Mouse (Mus musculus): ENCODE measurements at regions not wholly inside any gene's neighbourhood (a gene's known extent, or its start where the extent isn't known, plus 50 kb on each side); places are given as distances from the start of the nearest gene placed in this dataset.
"Not testable (repeated sequence)": the region's sequence is repeated elsewhere in the genome, so short reads cannot be mapped to it uniquely, and the experiment has no call there.

- ATAC-seq (no peak), DNase-seq (ENCODE audit: low spot score) (no peak)
- H3K27ac ChIP-seq (ENCODE audit: low read depth, low read length), result no peak overlapping the region
- H3K4me1 ChIP-seq (ENCODE audit: control insufficient read depth, insufficient read depth, low read length), result no peaks in the 10 kb centered on the region
- no peak overlapping the region for H3K9ac ChIP-seq (ENCODE audit: low read length)
- no peak overlapping the region for H3K4me3 ChIP-seq (ENCODE audit: low read depth, low read length)
- WGBS, result 38% methylated on average over 2 of the region's 2 CpGs
- no peaks in the 10 kb centered on the region for H3K27me3 ChIP-seq (replicated peaks; ENCODE audit: control insufficient read depth, insufficient read depth, low read length)
- H3K9me3 ChIP-seq (replicated peaks; ENCODE audit: control insufficient read depth, low read length), result no peaks in the 10 kb centered on the region
- H3K36me3 ChIP-seq (ENCODE audit: control insufficient read depth, insufficient read depth, low read length), result no peaks in the 10 kb centered on the region
- H3K4me2 ChIP-seq (ENCODE audit: low read length), result no peak overlapping the region
These were observed 140.8 kb downstream of the Fam174a start for GRCm38 (mm10) chr1:95454246-95454645.

- no peak overlapping the region for H3K27ac ChIP-seq (ENCODE audit: low read depth, low read length)
- H3K4me2 ChIP-seq (ENCODE audit: low read length), result no peak overlapping the region
- ATAC-seq (no peak), DNase-seq (ENCODE audit: low spot score) (no peak)
- H3K4me1 ChIP-seq (ENCODE audit: control insufficient read depth, insufficient read depth, low read length), result no peaks in the 10 kb centered on the region
- H3K4me3 ChIP-seq (ENCODE audit: low read depth, low read length), result no peak overlapping the region
- no peaks in the 10 kb centered on the region for H3K36me3 ChIP-seq (ENCODE audit: control insufficient read depth, insufficient read depth, low read length)
- H3K9me3 ChIP-seq (replicated peaks; ENCODE audit: control insufficient read depth, low read length), result no peaks in the 10 kb centered on the region
- no peaks in the 10 kb centered on the region for H3K27me3 ChIP-seq (replicated peaks; ENCODE audit: control insufficient read depth, insufficient read depth, low read length)
- WGBS, result 91% methylated on average over 1 of the region's 1 CpGs
- H3K9ac ChIP-seq (ENCODE audit: low read length), result no peak overlapping the region
These were observed 145.9 kb downstream of the Fam174a start for GRCm38 (mm10) chr1:95459355-95459754.

DNA sequence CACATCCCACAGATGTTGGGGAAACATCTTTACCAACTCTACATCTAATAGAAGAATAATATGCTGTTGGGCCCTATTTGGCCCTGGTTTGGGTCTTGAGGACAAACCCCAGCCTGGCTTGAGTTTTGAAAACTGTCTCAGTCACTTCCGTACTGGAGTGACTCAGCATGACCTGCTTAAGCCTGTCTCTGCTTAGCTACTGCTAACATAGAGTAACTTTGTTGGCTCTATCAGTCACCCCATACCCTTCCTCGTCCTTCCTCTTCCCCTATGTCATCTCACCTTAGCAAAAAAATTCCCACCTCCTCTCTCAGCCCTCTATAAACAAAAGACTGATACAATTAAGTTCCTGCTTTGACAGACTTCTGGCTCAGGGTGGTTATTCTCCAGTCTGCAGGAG is 154.7 kb downstream of the Fam174a start:
- ATAC-seq, result no peak
- DNase-seq (ENCODE audit: low spot score), result no peak

GRCm38 (mm10) chr1:95468772-95469171 is 155.3 kb downstream of the Fam174a start:
- no peak for ATAC-seq
- no peaks in the 10 kb centered on the region for H3K9me3 ChIP-seq (replicated peaks; ENCODE audit: control insufficient read depth, low read length)
- H3K9ac ChIP-seq (ENCODE audit: low read length), result no peak overlapping the region
- H3K27me3 ChIP-seq (replicated peaks; ENCODE audit: control insufficient read depth, insufficient read depth, low read length), result no peaks in the 10 kb centered on the region
- H3K4me2 ChIP-seq (ENCODE audit: low read length), result no peak overlapping the region
- no peaks in the 10 kb centered on the region for H3K36me3 ChIP-seq (ENCODE audit: control insufficient read depth, insufficient read depth, low read length)
- DNase-seq (ENCODE audit: low spot score), result no peak
- H3K27ac ChIP-seq (ENCODE audit: low read depth, low read length), result no peak overlapping the region
- H3K4me1 ChIP-seq (ENCODE audit: control insufficient read depth, insufficient read depth, low read length), result no peaks in the 10 kb centered on the region
- 89% methylated on average over 2 of the region's 2 CpGs for WGBS
- H3K4me3 ChIP-seq (ENCODE audit: low read depth, low read length), result no peak overlapping the region

More for the DNA sequence above, 154.7 kb downstream of the Fam174a start:
- Histone ChIP-seq H3K27me3 (replicated peaks; ENCODE audit: control insufficient read depth, insufficient read depth, low read length) (no peaks in the 10 kb centered on the region), H3K27ac (ENCODE audit: low read depth, low read length) (no peak overlapping the region), H3K4me2 (ENCODE audit: low read length) (no peak overlapping the region), H3K36me3 (ENCODE audit: control insufficient read depth, insufficient read depth, low read length) (no peaks in the 10 kb centered on the region), H3K4me1 (ENCODE audit: control insufficient read depth, insufficient read depth, low read length) (no peaks in the 10 kb centered on the region), H3K4me3 (ENCODE audit: low read depth, low read length) (no peak overlapping the region), H3K9ac (ENCODE audit: low read length) (no peak overlapping the region), H3K9me3 (replicated peaks; ENCODE audit: control insufficient read depth, low read length) (no peaks in the 10 kb centered on the region)
- 80% methylated on average over 2 of the region's 2 CpGs for WGBS

GRCm38 (mm10) chr1:95470491-95470890 is 157.1 kb downstream of the Fam174a start:
- DNase-seq (ENCODE audit: low spot score) (no peak), ATAC-seq (no peak)
- WGBS, result 87% methylated on average over 1 of the region's 1 CpGs
- Histone ChIP-seq H3K27ac (ENCODE audit: low read depth, low read length) (no peak overlapping the region), H3K9ac (ENCODE audit: low read length) (no peak overlapping the region), H3K4me1 (ENCODE audit: control insufficient read depth, insufficient read depth, low read length) (no peaks in the 10 kb centered on the region), H3K4me3 (ENCODE audit: low read depth, low read length) (no peak overlapping the region), H3K4me2 (ENCODE audit: low read length) (no peak overlapping the region), H3K9me3 (replicated peaks; ENCODE audit: control insufficient read depth, low read length) (no peaks in the 10 kb centered on the region), H3K27me3 (replicated peaks; ENCODE audit: control insufficient read depth, insufficient read depth, low read length) (no peaks in the 10 kb centered on the region), H3K36me3 (ENCODE audit: control insufficient read depth, insufficient read depth, low read length) (no peaks in the 10 kb centered on the region)

DNA sequence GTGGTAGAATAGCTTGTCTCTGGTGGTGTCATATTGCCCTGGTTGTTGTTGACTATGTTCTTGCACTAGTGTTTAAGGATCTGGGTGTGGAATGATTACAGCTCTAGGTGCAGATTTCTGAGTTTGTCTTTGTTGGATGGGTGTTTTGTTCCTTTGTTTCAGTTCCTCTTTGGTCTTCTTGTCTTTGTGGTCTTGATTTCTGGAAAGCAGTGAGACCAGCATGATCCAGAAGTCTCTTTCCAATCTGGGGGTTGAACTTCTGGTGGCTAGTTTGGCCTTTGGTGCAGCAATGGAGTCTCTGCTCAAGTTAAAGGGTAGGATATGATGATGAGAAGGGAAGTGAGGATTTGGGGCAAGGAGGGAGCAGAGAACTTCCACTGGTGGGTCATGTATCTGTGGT is 174.4 kb downstream of the St8sia4 start:
- no peak for ATAC-seq
- no peak overlapping the region for H3K9ac ChIP-seq (ENCODE audit: low read length)

GRCm38 (mm10) chr1:95500671-95501070 is 166.7 kb downstream of the St8sia4 start:
- H3K9ac ChIP-seq (ENCODE audit: low read length); H3K27me3 ChIP-seq (replicated peaks; ENCODE audit: control insufficient read depth, insufficient read depth, low read length); ATAC-seq; DNase-seq (ENCODE audit: low spot score); H3K27ac ChIP-seq (ENCODE audit: low read depth, low read length); H3K4me3 ChIP-seq (ENCODE audit: low read depth, low read length); H3K36me3 ChIP-seq (ENCODE audit: control insufficient read depth, insufficient read depth, low read length); H3K4me2 ChIP-seq (ENCODE audit: low read length); H3K9me3 ChIP-seq (replicated peaks; ENCODE audit: control insufficient read depth, low read length); H3K4me1 ChIP-seq (ENCODE audit: control insufficient read depth, insufficient read depth, low read length): not testable (repeated sequence)

More for the DNA sequence above, 174.4 kb downstream of the St8sia4 start:
- Histone ChIP-seq H3K36me3 (ENCODE audit: control insufficient read depth, insufficient read depth, low read length) (no peaks in the 10 kb centered on the region), H3K9me3 (replicated peaks; ENCODE audit: control insufficient read depth, low read length) (no peaks in the 10 kb centered on the region), H3K27me3 (replicated peaks; ENCODE audit: control insufficient read depth, insufficient read depth, low read length) (no peaks in the 10 kb centered on the region), H3K4me1 (ENCODE audit: control insufficient read depth, insufficient read depth, low read length) (no peaks in the 10 kb centered on the region), H3K4me3 (ENCODE audit: low read depth, low read length) (no peak overlapping the region), H3K4me2 (ENCODE audit: low read length) (no peak overlapping the region), H3K27ac (ENCODE audit: low read depth, low read length) (no peak overlapping the region)
- DNase-seq (ENCODE audit: low spot score), result no peak

DNA sequence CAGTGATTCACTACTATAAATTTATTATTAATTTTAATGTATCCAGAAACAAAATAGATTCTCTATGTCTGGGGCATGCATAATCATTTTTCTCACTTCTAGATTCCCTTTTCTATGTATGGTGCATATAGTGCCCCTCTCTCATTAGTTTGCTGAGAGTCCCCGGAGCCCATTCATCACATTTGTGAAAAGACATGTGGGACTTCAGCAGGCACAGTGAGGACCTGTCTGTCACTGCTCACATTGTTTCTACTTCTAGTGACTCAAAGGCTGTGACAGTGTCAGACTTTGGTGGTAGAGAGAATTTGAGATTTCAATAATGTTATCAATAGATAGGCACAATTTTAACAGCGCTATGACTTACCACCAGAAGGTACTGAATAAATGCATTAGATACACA is 158.7 kb downstream of the St8sia4 start:
- Histone ChIP-seq H3K36me3 (ENCODE audit: control insufficient read depth, insufficient read depth, low read length) (no peaks in the 10 kb centered on the region), H3K4me1 (ENCODE audit: control insufficient read depth, insufficient read depth, low read length) (no peaks in the 10 kb centered on the region), H3K27ac (ENCODE audit: low read depth, low read length) (no peak overlapping the region), H3K27me3 (replicated peaks; ENCODE audit: control insufficient read depth, insufficient read depth, low read length) (no peaks in the 10 kb centered on the region), H3K9ac (ENCODE audit: low read length) (no peak overlapping the region), H3K9me3 (replicated peaks; ENCODE audit: control insufficient read depth, low read length) (no peaks in the 10 kb centered on the region), H3K4me2 (ENCODE audit: low read length) (no peak overlapping the region), H3K4me3 (ENCODE audit: low read depth, low read length) (no peak overlapping the region)
- DNase-seq (ENCODE audit: low spot score), result peak; percentile 3
- no peak for ATAC-seq
- WGBS, result 78% methylated on average over 2 of the region's 2 CpGs

DNA sequence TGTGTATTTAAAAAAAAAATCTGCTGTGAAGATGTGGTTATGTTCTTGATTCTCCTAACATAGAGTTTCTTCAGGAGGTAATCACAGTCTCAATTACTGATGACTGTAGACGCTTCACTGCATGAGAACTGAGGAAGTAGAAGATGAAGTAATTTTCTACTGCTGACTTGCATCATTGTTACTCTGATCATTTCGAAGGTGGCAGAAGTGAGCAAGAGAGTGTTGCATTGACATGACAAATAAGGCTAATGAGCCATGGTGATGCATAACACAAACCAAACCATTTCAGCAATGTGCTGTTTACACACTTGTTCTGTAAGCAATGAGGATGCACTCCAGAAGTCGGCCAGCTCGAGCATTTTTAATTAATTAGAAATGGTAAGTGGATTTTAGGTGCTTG is 138.6 kb downstream of the St8sia4 start:
- no peak overlapping the region for H3K4me2 ChIP-seq (ENCODE audit: low read length)
- no peak overlapping the region for H3K4me3 ChIP-seq (ENCODE audit: low read depth, low read length)
- ATAC-seq (no peak), DNase-seq (ENCODE audit: low spot score) (peak; percentile 14)
- no peaks in the 10 kb centered on the region for H3K4me1 ChIP-seq (ENCODE audit: control insufficient read depth, insufficient read depth, low read length)
- H3K9me3 ChIP-seq (replicated peaks; ENCODE audit: control insufficient read depth, low read length), result no peaks in the 10 kb centered on the region
- WGBS, result 25% methylated on average over 4 of the region's 4 CpGs
- H3K36me3 ChIP-seq (ENCODE audit: control insufficient read depth, insufficient read depth, low read length), result no peaks in the 10 kb centered on the region
- H3K9ac ChIP-seq (ENCODE audit: low read length), result no peak overlapping the region
- H3K27ac ChIP-seq (ENCODE audit: low read depth, low read length), result no peak overlapping the region
- no peaks in the 10 kb centered on the region for H3K27me3 ChIP-seq (replicated peaks; ENCODE audit: control insufficient read depth, insufficient read depth, low read length)

DNA sequence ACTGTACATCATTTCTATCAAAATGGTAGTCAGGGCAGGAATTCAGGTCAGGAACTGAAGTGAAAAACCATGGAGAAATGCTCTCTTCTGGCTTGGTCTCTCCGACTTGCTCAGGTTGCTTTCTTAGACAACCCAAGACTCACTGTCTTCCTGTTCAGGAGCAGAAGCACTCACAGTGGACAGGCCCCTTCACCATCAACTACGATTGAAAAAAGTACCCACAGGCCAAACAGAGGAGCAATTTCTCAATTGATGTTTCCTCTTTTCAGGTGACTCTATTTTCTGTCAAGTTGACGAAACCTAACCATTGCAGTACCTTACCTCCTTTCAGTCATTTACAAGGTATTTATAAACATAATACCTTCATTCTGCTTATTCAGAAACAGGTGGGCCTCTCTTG is 136.4 kb downstream of the St8sia4 start:
- H3K27ac ChIP-seq (ENCODE audit: low read depth, low read length), result no peak overlapping the region
- H3K27me3 ChIP-seq (replicated peaks; ENCODE audit: control insufficient read depth, insufficient read depth, low read length), result no peaks in the 10 kb centered on the region
- DNase-seq (ENCODE audit: low spot score), result no peak
- H3K9me3 ChIP-seq (replicated peaks; ENCODE audit: control insufficient read depth, low read length), result no peaks in the 10 kb centered on the region
- no peaks in the 10 kb centered on the region for H3K4me1 ChIP-seq (ENCODE audit: control insufficient read depth, insufficient read depth, low read length)
- H3K36me3 ChIP-seq (ENCODE audit: control insufficient read depth, insufficient read depth, low read length), result no peaks in the 10 kb centered on the region
- ATAC-seq, result no peak
- H3K4me3 ChIP-seq (ENCODE audit: low read depth, low read length), result no peak overlapping the region
- no peak overlapping the region for H3K4me2 ChIP-seq (ENCODE audit: low read length)
- no peak overlapping the region for H3K9ac ChIP-seq (ENCODE audit: low read length)
- WGBS, result 84% methylated on average over 3 of the region's 3 CpGs

Measured in forebrain, embryonic 14.5 days (tissue).